Mouse (Mus musculus): ENCODE measurements around the gene Csrnp3.
"Not testable (repeated sequence)": the region's sequence is repeated elsewhere in the genome, so short reads cannot be mapped to it uniquely, and the experiment has no call there.

DNA sequence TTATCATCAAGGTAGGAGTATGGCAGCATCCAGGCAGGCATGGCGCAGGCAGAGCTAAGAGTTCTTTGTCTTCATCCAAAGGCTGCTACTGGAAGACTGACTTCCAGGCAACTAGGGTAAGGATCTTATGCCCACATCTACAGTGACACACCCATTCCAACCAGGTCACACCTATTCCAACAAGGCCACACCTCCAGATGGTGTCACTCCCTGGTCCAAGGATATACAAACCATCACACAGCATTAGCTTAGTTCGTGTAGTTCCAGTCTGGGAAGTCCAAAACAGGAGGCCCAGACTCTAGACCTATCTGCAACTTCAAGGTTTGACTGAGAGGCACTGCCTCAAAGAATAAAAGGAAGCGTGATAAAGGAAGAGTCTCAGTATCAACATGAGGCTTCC, 4.7 kb downstream of the Csrnp3 start:
- TF ChIP-seq CTCF, EP300 (IDR thresholded peaks at IDR 0.05; ENCODE audit: low read depth): not testable (repeated sequence)

Measured in liver, postnatal 0 days (tissue).